15 mouse cellular contexts compared by ENCODE assay signal in genomic region chr11:66487765-66488164, GRCm38 (mm10). TPM values are rescaled to one million over a fixed set of nuclear protein-coding genes. Genes with fewer than 3 reads are reported as not detected.
DNase-seq lines count a peak whose midpoint lies in the region; ATAC-seq and TF ChIP-seq lines count a peak whose summit lies in the region.
"Had no signal": no experiment of that assay in that cellular context is flagged by ENCODE, and none has a peak within 500 bp of the region (broad histone marks: within the 10 kb centered on the region; RNA-seq: fewer than 3 reads in every experiment).

No protein-coding gene starts in this region.

- H3K9ac ChIP-seq in midbrain, postnatal 0 days (replicated peaks; ENCODE audit: low read length, poor library complexity, severe bottlenecking), result no peak overlapping the region
- H3K9ac ChIP-seq in midbrain, embryonic 13.5 days (replicated peaks), result no peak overlapping the region
- no peak overlapping the region for H3K9ac ChIP-seq in forebrain, embryonic 12.5 days
- H3K9ac ChIP-seq: hindbrain, embryonic 14.5 days; liver, embryonic 13.5 days; midbrain, embryonic 15.5 days; neural tube, embryonic 15.5 days had no signal

- peak; percentile 38 to 58 for DNase-seq in cerebellum, postnatal 25 days
- DNase-seq in cerebellum, adult 18-20 months, result no peak
- peak; percentile 62 for DNase-seq in midbrain, postnatal 0 days (ENCODE audit: low spot score)
- DNase-seq in heart, postnatal 25 days (ENCODE audit: low spot score), result peak; percentile 6
- no peak for DNase-seq in gastrocnemius, postnatal 10 days
- DNase-seq: liver, embryonic 13.5 days; thymus, postnatal 25 days had no signal

- WGBS in midbrain, postnatal 0 days, result 78% methylated on average over 4 of the region's 4 CpGs
- WGBS in midbrain, embryonic 13.5 days, result 85% methylated on average over 4 of the region's 4 CpGs
- WGBS in forebrain, embryonic 12.5 days, result 85% methylated on average over 4 of the region's 4 CpGs

- intact Hi-C loops in heart, postnatal 25 days (cut with DNase I), result no loop called here

- H3K9me3 ChIP-seq in midbrain, postnatal 0 days (ENCODE audit: low read length), result no peaks in the 10 kb centered on the region
- no peaks in the 10 kb centered on the region for H3K9me3 ChIP-seq in midbrain, embryonic 13.5 days
- H3K9me3 ChIP-seq in forebrain, embryonic 12.5 days, result no peaks in the 10 kb centered on the region
- H3K9me3 ChIP-seq: liver, embryonic 13.5 days; midbrain, embryonic 15.5 days; neural tube, embryonic 15.5 days had no signal

- no peak overlapping the region for H3K4me2 ChIP-seq in midbrain, postnatal 0 days (ENCODE audit: low read depth, low read length, poor library complexity, severe bottlenecking)
- H3K4me2 ChIP-seq in midbrain, embryonic 13.5 days (replicated peaks), result no peak overlapping the region
- no peak overlapping the region for H3K4me2 ChIP-seq in forebrain, embryonic 12.5 days
- H3K4me2 ChIP-seq: hindbrain, embryonic 14.5 days; liver, embryonic 13.5 days; midbrain, embryonic 15.5 days; neural tube, embryonic 15.5 days had no signal

- TF ChIP-seq CTCF in midbrain, postnatal 0 days (IDR thresholded peaks at IDR 0.05), result no peak
- no peak for TF ChIP-seq CTCF in testis, adult 2 months (IDR thresholded peaks at IDR 0.05; ENCODE audit: control insufficient read depth, insufficient read depth, insufficient replicate concordance, low read depth, low read length)

- H3K36me3 ChIP-seq in midbrain, postnatal 0 days (ENCODE audit: insufficient read depth, low read length), result no peaks in the 10 kb centered on the region
- H3K36me3 ChIP-seq in midbrain, embryonic 13.5 days, result no peaks in the 10 kb centered on the region
- H3K36me3 ChIP-seq in testis, adult 2 months (ENCODE audit: control insufficient read depth, insufficient read depth, low read length), result no peaks in the 10 kb centered on the region
- no peaks in the 10 kb centered on the region for H3K36me3 ChIP-seq in forebrain, embryonic 12.5 days (replicated peaks)
- H3K36me3 ChIP-seq: G1E; liver, embryonic 13.5 days; midbrain, embryonic 15.5 days; neural tube, embryonic 15.5 days had no signal

- H3K4me1 ChIP-seq in midbrain, postnatal 0 days (ENCODE audit: insufficient read depth, low read length), result no peaks in the 10 kb centered on the region
- no peaks in the 10 kb centered on the region for H3K4me1 ChIP-seq in midbrain, embryonic 13.5 days (replicated peaks)
- no peaks in the 10 kb centered on the region for H3K4me1 ChIP-seq in testis, adult 2 months (ENCODE audit: control insufficient read depth, insufficient read depth, low read length)
- no peaks in the 10 kb centered on the region for H3K4me1 ChIP-seq in forebrain, embryonic 12.5 days
- H3K4me1 ChIP-seq: liver, embryonic 13.5 days; midbrain, embryonic 15.5 days; neural tube, embryonic 15.5 days had no signal

- TF ChIP-seq POLR2A in testis, adult 2 months (IDR thresholded peaks at IDR 0.05; ENCODE audit: control insufficient read depth, low read depth, low read length), result no peak

- no peaks in the 10 kb centered on the region for H3K27me3 ChIP-seq in midbrain, postnatal 0 days (ENCODE audit: insufficient read depth, low read length)
- H3K27me3 ChIP-seq in midbrain, embryonic 13.5 days, result no peaks in the 10 kb centered on the region
- H3K27me3 ChIP-seq in testis, adult 2 months (ENCODE audit: control insufficient read depth, insufficient read depth, low read length), result no peaks in the 10 kb centered on the region
- H3K27me3 ChIP-seq in forebrain, embryonic 12.5 days, result no peaks in the 10 kb centered on the region
- H3K27me3 ChIP-seq: liver, embryonic 13.5 days; midbrain, embryonic 15.5 days; neural tube, embryonic 15.5 days had no signal

- ATAC-seq in midbrain, postnatal 0 days (ENCODE audit: low FRiP score), result no peak
- ATAC-seq in midbrain, embryonic 13.5 days, result no peak
- ATAC-seq in forebrain, embryonic 12.5 days (ENCODE audit: low FRiP score), result no peak
- ATAC-seq: midbrain, embryonic 15.5 days had no signal

- H3K4me3 ChIP-seq in midbrain, postnatal 0 days (ENCODE audit: low read depth, low read length), result no peak overlapping the region
- H3K4me3 ChIP-seq in midbrain, embryonic 13.5 days (replicated peaks), result no peak overlapping the region
- no peak overlapping the region for H3K4me3 ChIP-seq in testis, adult 2 months (ENCODE audit: control insufficient read depth, low read depth, low read length)
- H3K4me3 ChIP-seq in forebrain, embryonic 12.5 days (replicated peaks), result no peak overlapping the region
- H3K4me3 ChIP-seq: liver, embryonic 13.5 days; midbrain, embryonic 15.5 days; neural tube, embryonic 15.5 days had no signal

- no peak overlapping the region for H3K27ac ChIP-seq in midbrain, postnatal 0 days (ENCODE audit: low read depth, low read length)
- H3K27ac ChIP-seq in midbrain, embryonic 13.5 days, result no peak overlapping the region
- 0 out of 2 replicates have a peak overlapping the region, but pooled peaks have one; percentile 11 for H3K27ac ChIP-seq in testis, adult 2 months (ENCODE audit: control insufficient read depth, insufficient read depth, low read depth, low read length)
- H3K27ac ChIP-seq in forebrain, embryonic 12.5 days, result no peak overlapping the region
- H3K27ac ChIP-seq: hindbrain, embryonic 14.5 days; liver, embryonic 13.5 days; midbrain, embryonic 15.5 days; neural tube, embryonic 15.5 days had no signal

RNA-seq across cellular contexts. Expression of gene Shisa6, which starts 38.0 kb away (rescaled TPM):
- 8.0 and 8.6 TPM in 2 replicates for total RNA-seq in midbrain, postnatal 0 days (2014; rRNA removed)
- polyA plus RNA-seq in midbrain, postnatal 0 days (2015; fragmentation: Nextera tagmentation; extraction: Ambion mirVana), result 2.1 and 2.5 TPM in 2 replicates
- polyA plus RNA-seq in midbrain, embryonic 13.5 days (2015; fragmentation: Nextera tagmentation; extraction: Ambion mirVana), result 0.93 and 2.8 TPM in 2 replicates
- total RNA-seq in heart, postnatal 25 days (2021), result under 1 TPM; 0.21 to 0.45 TPM
- 0.27 and 0.30 TPM in 2 replicates for polyA plus RNA-seq in testis, adult 2 months (2012; rRNA removed)
- 0.66 and 0.92 TPM in 2 replicates for polyA plus RNA-seq in forebrain, embryonic 12.5 days (2016; fragmentation: Nextera tagmentation; extraction: Ambion mirVana)
- under 1 TPM; 0.20 to 0.26 TPM for total RNA-seq in gastrocnemius, postnatal 10 days (2021)
- polyA plus RNA-seq: G1E; liver, embryonic 13.5 days; small intestine, adult 2 months had no signal

Comparison
In these comparisons a context has a peak if more than half of its experiments do, and no peak if none do; other contexts are left out.
1. DNase-seq: peak in cerebellum, postnatal 25 days (2 of 2), midbrain, postnatal 0 days (single experiment) and heart, postnatal 25 days (single experiment); none in cerebellum, adult 18-20 months (0 of 2) and gastrocnemius, postnatal 10 days (single experiment).